9 mouse cellular contexts compared by ENCODE assay signal in genomic region chr17:35052271-35052798, GRCm38 (mm10). TPM values are rescaled to one million over a fixed set of nuclear protein-coding genes. Genes with fewer than 3 reads are reported as not detected.
A peak's percentile ranks its signal among the peaks of the same experiment; 100 is the strongest.
DNase-seq lines count a peak whose midpoint lies in the region; ATAC-seq and TF ChIP-seq lines count a peak whose summit lies in the region.
"Had no signal": no experiment of that assay in that cellular context is flagged by ENCODE, and none has a peak within 500 bp of the region (broad histone marks: within the 10 kb centered on the region; RNA-seq: fewer than 3 reads in every experiment).

No protein-coding gene starts in this region.

- no peak for TF ChIP-seq RAD21 in MEL (IDR thresholded peaks at IDR 0.05; ENCODE audit: low read depth, low read length)

- peak overlapping the region; percentile 75 for H3K4me3 ChIP-seq in heart, embryonic 13.5 days
- H3K4me3 ChIP-seq in MEL (ENCODE audit: control insufficient read depth in 1 of 2, insufficient read depth in 1 of 2, low read depth in 2 of 2, low read length in 2 of 2) = peak overlapping the region; percentile 18 to 76
- H3K4me3 ChIP-seq in hindbrain, embryonic 11.5 days (ENCODE audit: low read depth, low read length) = peak overlapping the region; percentile 51
- peak overlapping the region; percentile 52 for H3K4me3 ChIP-seq in midbrain, embryonic 12.5 days

- H3K27ac ChIP-seq in heart, embryonic 13.5 days (replicated peaks) = peak overlapping the region; percentile 99
- H3K27ac ChIP-seq in MEL (ENCODE audit: control insufficient read depth, low read depth, low read length) = peak overlapping the region; percentile 78
- peak overlapping the region; percentile 95 for H3K27ac ChIP-seq in hindbrain, embryonic 11.5 days (ENCODE audit: low read depth, low read length)
- H3K27ac ChIP-seq in midbrain, embryonic 12.5 days (replicated peaks) = peak overlapping the region; percentile 93

- no peak for DNase-seq in heart, adult 8-10 months (ENCODE audit: low spot score)
- DNase-seq in MEL (ENCODE audit: low read depth, low spot score) = no peak
- DNase-seq in hindbrain, embryonic 11.5 days (ENCODE audit: low spot score) = no peak
- DNase-seq in ovary, postnatal 14 days (ENCODE audit: low spot score) = no peak
- DNase-seq in urinary bladder, adult 18-20 months (ENCODE audit: low spot score in 2 of 2) = no peak
- DNase-seq in frontal cortex, postnatal 14 days (ENCODE audit: low spot score in 2 of 2) = no peak

- H3K9ac ChIP-seq in heart, embryonic 13.5 days = peak overlapping the region; percentile 99
- H3K9ac ChIP-seq in MEL (ENCODE audit: control insufficient read depth, low read depth, low read length, poor library complexity, severe bottlenecking) = peak overlapping the region; percentile 51
- peak overlapping the region; percentile 85 for H3K9ac ChIP-seq in hindbrain, embryonic 11.5 days (ENCODE audit: low read depth, low read length)
- H3K9ac ChIP-seq in midbrain, embryonic 12.5 days (replicated peaks) = peak overlapping the region; percentile 83

- no peak for TF ChIP-seq EP300 in MEL (IDR thresholded peaks at IDR 0.05; ENCODE audit: low read depth in 1 of 2, low read length in 2 of 2)

- ATAC-seq in heart, embryonic 13.5 days (ENCODE audit: extremely low read depth, insufficient number of reproducible peaks, low FRiP score, low TSS enrichment) = no peak
- no peak for ATAC-seq in hindbrain, embryonic 11.5 days (ENCODE audit: low FRiP score)
- no peak for ATAC-seq in midbrain, embryonic 12.5 days (ENCODE audit: low FRiP score, low read depth)

- no peak for TF ChIP-seq POLR2A in MEL (IDR thresholded peaks at IDR 0.05; ENCODE audit: control insufficient read depth in 1 of 2, insufficient read depth in 1 of 2, low read depth in 1 of 2, low read length in 2 of 2, poor library complexity in 1 of 2)

- peaks cover 53% of the 10 kb centered on the region for H3K36me3 ChIP-seq in heart, embryonic 13.5 days
- peaks cover 9 to 23% of the 10 kb centered on the region in 2 experiments for H3K36me3 ChIP-seq in MEL (ENCODE audit: control insufficient read depth in 1 of 2, insufficient read depth in 2 of 2, low read length in 2 of 2)
- 0 out of 2 replicates have a peak, but pooled peaks cover 4% of the 10 kb centered on the region for H3K36me3 ChIP-seq in hindbrain, embryonic 11.5 days (ENCODE audit: control insufficient read depth, insufficient read depth, low read length)
- H3K36me3 ChIP-seq in midbrain, embryonic 12.5 days = peaks cover 39% of the 10 kb centered on the region

- H3K27me3 ChIP-seq in heart, embryonic 13.5 days (replicated peaks) = no peaks in the 10 kb centered on the region
- no peaks in the 10 kb centered on the region for H3K27me3 ChIP-seq in MEL (ENCODE audit: control insufficient read depth in 1 of 2, insufficient read depth in 2 of 2, low read length in 2 of 2)
- H3K27me3 ChIP-seq in hindbrain, embryonic 11.5 days (ENCODE audit: control insufficient read depth, insufficient read depth, low read length) = no peaks in the 10 kb centered on the region
- H3K27me3 ChIP-seq in midbrain, embryonic 12.5 days = no peaks in the 10 kb centered on the region
- H3K27me3 ChIP-seq: Patski had no signal

- 57% methylated on average over 12 of the region's 12 CpGs for WGBS in heart, embryonic 13.5 days
- WGBS in hindbrain, embryonic 11.5 days = 83% methylated on average over 12 of the region's 12 CpGs
- 71% methylated on average over 12 of the region's 12 CpGs for WGBS in midbrain, embryonic 12.5 days

- H3K4me1 ChIP-seq in heart, embryonic 13.5 days = peaks cover 58% of the 10 kb centered on the region
- peaks cover 0 to 23% of the 10 kb centered on the region in 2 experiments; a peak in 3 of 4 replicates for H3K4me1 ChIP-seq in MEL (ENCODE audit: control insufficient read depth in 1 of 2, insufficient read depth in 2 of 2, low read length in 2 of 2)
- H3K4me1 ChIP-seq in hindbrain, embryonic 11.5 days (replicated peaks; ENCODE audit: control insufficient read depth, insufficient read depth, low read length) = peaks cover 4% of the 10 kb centered on the region; the same call in 1 of the 2 replicates
- H3K4me1 ChIP-seq in midbrain, embryonic 12.5 days = peaks cover 47% of the 10 kb centered on the region

- TF ChIP-seq CTCF in MEL (IDR thresholded peaks at IDR 0.05 in 2 of 3, conservative IDR thresholded peaks at IDR 0.05 in 1 of 3; ENCODE audit: control insufficient read depth in 1 of 3, insufficient read depth in 1 of 3, low read depth in 2 of 3, low read length in 3 of 3, poor library complexity in 1 of 3, severe bottlenecking in 1 of 3) = no peak

- peak overlapping the region; percentile 95 for H3K4me2 ChIP-seq in heart, embryonic 13.5 days
- peak overlapping the region; percentile 53 for H3K4me2 ChIP-seq in hindbrain, embryonic 11.5 days (replicated peaks; ENCODE audit: low read depth, low read length)
- H3K4me2 ChIP-seq in midbrain, embryonic 12.5 days (replicated peaks) = peak overlapping the region; percentile 67

- H3K9me3 ChIP-seq in heart, embryonic 13.5 days = no peaks in the 10 kb centered on the region
- H3K9me3 ChIP-seq in MEL (replicated peaks; ENCODE audit: insufficient read depth, low read length) = no peaks in the 10 kb centered on the region
- no peaks in the 10 kb centered on the region for H3K9me3 ChIP-seq in hindbrain, embryonic 11.5 days (ENCODE audit: control insufficient read depth, low read length)
- H3K9me3 ChIP-seq in midbrain, embryonic 12.5 days = 0 out of 2 replicates have a peak, but pooled peaks cover 4% of the 10 kb centered on the region

- peaks cover 42% of the 10 kb centered on the region for H3K79me2 ChIP-seq in MEL (ENCODE audit: control insufficient read depth, insufficient read depth, low read length, poor library complexity)

TF ChIP-seq in MEL, 35 proteins besides CTCF, POLR2A, EP300 and RAD21 (continues in another document):
- TF ChIP-seq NELFE (IDR thresholded peaks at IDR 0.05; ENCODE audit: low read depth, low read length) = no peak
- TF ChIP-seq MAFK (IDR thresholded peaks at IDR 0.05; ENCODE audit: borderline replicate concordance, low read depth, low read length) = no peak
- TF ChIP-seq TAL1 (IDR thresholded peaks at IDR 0.05; ENCODE audit: low read length) = no peak
- no peak for TF ChIP-seq UBTF (IDR thresholded peaks at IDR 0.05; ENCODE audit: borderline replicate concordance, insufficient read depth, low read depth, low read length)
- no peak for TF ChIP-seq HCFC1 (IDR thresholded peaks at IDR 0.05; ENCODE audit: low read depth, low read length)
- TF ChIP-seq KAT2A (conservative IDR thresholded peaks at IDR 0.05; ENCODE audit: low read depth, low read length) = no peak
- TF ChIP-seq MXI1 (IDR thresholded peaks at IDR 0.05; ENCODE audit: low read depth, low read length) = no peak
- no peak for TF ChIP-seq ELF1 (IDR thresholded peaks at IDR 0.05; ENCODE audit: low read depth, low read length)
- TF ChIP-seq RCOR1 (IDR thresholded peaks at IDR 0.05; ENCODE audit: low read depth, low read length) = no peak

RNA-seq across cellular contexts. Expression of gene Clic1, which starts 2.6 kb away (rescaled TPM):
- 351 and 389 TPM in 2 replicates for polyA plus RNA-seq in heart, embryonic 13.5 days (2015; fragmentation: Nextera tagmentation; extraction: Ambion mirVana)
- 10 to 100 TPM; 21.6 to 33.8 (median 30.0) TPM for total RNA-seq in heart, adult 8-10 months (2022)
- total RNA-seq in MEL (2012; rRNA removed) = 285 and 333 TPM in 2 replicates
- 100 to 1,000 TPM; 309 to 335 TPM for polyA plus RNA-seq in MEL (2012; ENCODE audit: insufficient read depth in 1 of 2, insufficient read length in 2 of 2, low read depth in 1 of 2, low replicate concordance in 2 of 2, missing spikeins in 1 of 2)
- 45.6 and 85.1 TPM in 2 replicates for polyA plus RNA-seq in hindbrain, embryonic 11.5 days (2014; fragmentation: Nextera tagmentation; extraction: Ambion mirVana)
- polyA plus RNA-seq in midbrain, embryonic 12.5 days (2016; fragmentation: Nextera tagmentation; extraction: Ambion mirVana) = 145 and 165 TPM in 2 replicates

RNA-seq across cellular contexts. Expression of gene Msh5, which starts 5.8 kb away (rescaled TPM):
- 4.0 and 4.1 TPM in 2 replicates for polyA plus RNA-seq in heart, embryonic 13.5 days (2015; fragmentation: Nextera tagmentation; extraction: Ambion mirVana)
- under 1 TPM in 2 of 4 experiments, not detected in 2; 0.33 to 0.56 TPM for total RNA-seq in heart, adult 8-10 months (2022)
- 17.9 and 26.3 TPM in 2 replicates for total RNA-seq in MEL (2012; rRNA removed)
- polyA plus RNA-seq in MEL (2012; ENCODE audit: insufficient read depth in 1 of 2, insufficient read length in 2 of 2, low read depth in 1 of 2, low replicate concordance in 2 of 2, missing spikeins in 1 of 2) = 10 to 100 TPM in 1 of 2 experiments, not detected in 1; 29.0 TPM
- 3.1 and 4.2 TPM in 2 replicates for polyA plus RNA-seq in hindbrain, embryonic 11.5 days (2014; fragmentation: Nextera tagmentation; extraction: Ambion mirVana)
- 6.9 and 7.6 TPM in 2 replicates for polyA plus RNA-seq in midbrain, embryonic 12.5 days (2016; fragmentation: Nextera tagmentation; extraction: Ambion mirVana)

RNA-seq across cellular contexts. Expression of gene Ddah2, which starts 6.5 kb away (rescaled TPM):
- polyA plus RNA-seq in heart, embryonic 13.5 days (2015; fragmentation: Nextera tagmentation; extraction: Ambion mirVana) = 194 and 207 TPM in 2 replicates
- 10 to 100 TPM; 13.5 to 22.7 (median 21.5) TPM for total RNA-seq in heart, adult 8-10 months (2022)
- 9.9 and 11.1 TPM in 2 replicates for total RNA-seq in MEL (2012; rRNA removed)
- polyA plus RNA-seq in MEL (2012; ENCODE audit: insufficient read depth in 1 of 2, insufficient read length in 2 of 2, low read depth in 1 of 2, low replicate concordance in 2 of 2, missing spikeins in 1 of 2) = 1 to 10 TPM in 1 of 2 experiments, not detected in 1; 8.6 TPM
- 614 and 636 TPM in 2 replicates for polyA plus RNA-seq in hindbrain, embryonic 11.5 days (2014; fragmentation: Nextera tagmentation; extraction: Ambion mirVana)
- polyA plus RNA-seq in midbrain, embryonic 12.5 days (2016; fragmentation: Nextera tagmentation; extraction: Ambion mirVana) = 595 and 615 TPM in 2 replicates

RNA-seq across cellular contexts. Expression of gene Ly6g6c, which starts 12.9 kb away (rescaled TPM):
- not detected in 2 replicates for polyA plus RNA-seq in heart, embryonic 13.5 days (2015; fragmentation: Nextera tagmentation; extraction: Ambion mirVana)
- not detected for total RNA-seq in heart, adult 8-10 months (2022)
- not detected in 2 replicates for total RNA-seq in MEL (2012; rRNA removed)
- polyA plus RNA-seq in MEL (2012; ENCODE audit: insufficient read depth in 1 of 2, insufficient read length in 2 of 2, low read depth in 1 of 2, low replicate concordance in 2 of 2, missing spikeins in 1 of 2) = under 1 TPM in 1 of 2 experiments, not detected in 1; 0.24 TPM
- polyA plus RNA-seq in hindbrain, embryonic 11.5 days (2014; fragmentation: Nextera tagmentation; extraction: Ambion mirVana) = 0.19 TPM in 1 of 2 replicates, not detected in the other
- polyA plus RNA-seq in midbrain, embryonic 12.5 days (2016; fragmentation: Nextera tagmentation; extraction: Ambion mirVana) = not detected in 2 replicates
- polyA plus RNA-seq: Patski had no signal

RNA-seq across cellular contexts. Expression of gene Mpig6b, which starts 13.6 kb away (rescaled TPM):
- polyA plus RNA-seq in heart, embryonic 13.5 days (2015; fragmentation: Nextera tagmentation; extraction: Ambion mirVana) = 0.92 and 1.4 TPM in 2 replicates
- total RNA-seq in heart, adult 8-10 months (2022) = 1 to 10 TPM in 1 of 4 experiments, under 1 TPM in 3; 0.34 to 1.0 (median 0.85) TPM
- total RNA-seq in MEL (2012; rRNA removed) = not detected in 2 replicates
- polyA plus RNA-seq in MEL (2012; ENCODE audit: insufficient read depth in 1 of 2, insufficient read length in 2 of 2, low read depth in 1 of 2, low replicate concordance in 2 of 2, missing spikeins in 1 of 2) = not detected
- 0.66 and 1.1 TPM in 2 replicates for polyA plus RNA-seq in hindbrain, embryonic 11.5 days (2014; fragmentation: Nextera tagmentation; extraction: Ambion mirVana)
- polyA plus RNA-seq in midbrain, embryonic 12.5 days (2016; fragmentation: Nextera tagmentation; extraction: Ambion mirVana) = 0.52 and 0.93 TPM in 2 replicates
- polyA plus RNA-seq: Patski had no signal

Comparison
In these comparisons a context has a peak if more than half of its experiments do, and no peak if none do; other contexts are left out.
1. RNA of gene Ddah2, which starts 6.5 kb away (polyA plus RNA-seq): 595 to 615 TPM in midbrain, embryonic 12.5 days, 614 to 636 TPM in hindbrain, embryonic 11.5 days and 194 to 207 TPM in heart, embryonic 13.5 days; 8.6 TPM in MEL; every median in the first group is over 10 times any median in the second.
2. Peak in every context shown above with its lines, with median percentiles within 50 percentile points of each other: H3K27ac ChIP-seq, H3K4me2 ChIP-seq, H3K4me3 ChIP-seq and H3K9ac ChIP-seq.